Mouse (Mus musculus) forebrain, embryonic 13.5 days (tissue): ENCODE data around the gene Cda. TPM values are rescaled to one million over a fixed set of nuclear protein-coding genes. Genes with fewer than 3 reads are reported as not detected.

Experiments used
- ATAC-seq: fragments of 200-750 bp; cut with Nextera tagmentation; 2 replicates; pipeline ENCODE4 v1.8.0; 2017
- H3K27ac ChIP-seq: fragments of 300-500 bp; sonication (generic); 2 replicates; pipeline ENCODE4 v1.5.1; 2015; ENCODE audit warnings: inconsistent platforms, mild to moderate bottlenecking, moderate library complexity
- H3K27me3 ChIP-seq: fragments of 300-500 bp; sonication (generic); 2 replicates; pipeline ENCODE4 v1.6.1; 2015; ENCODE audit warnings: mild to moderate bottlenecking, inconsistent platforms
- H3K36me3 ChIP-seq: fragments of 300-500 bp; sonication (generic); 2 replicates; pipeline ENCODE4 v1.6.1; 2015; ENCODE audit warnings: mild to moderate bottlenecking, inconsistent platforms; ENCODE audit not compliant: poor library complexity, severe bottlenecking
- H3K4me1 ChIP-seq: fragments of 300-500 bp; sonication (generic); 2 replicates; pipeline ENCODE4 v1.6.1; 2015; ENCODE audit warnings: inconsistent platforms
- H3K4me2 ChIP-seq: fragments of 300-500 bp; sonication (generic); 2 replicates; pipeline ENCODE4 v1.6.1; 2015; ENCODE audit warnings: inconsistent platforms, mild to moderate bottlenecking, moderate library complexity
- H3K4me3 ChIP-seq: fragments of 300-500 bp; sonication (generic); 2 replicates; pipeline ENCODE4 v1.5.1; 2015; ENCODE audit warnings: mild to moderate bottlenecking, inconsistent platforms
- H3K9ac ChIP-seq: fragments of 300-500 bp; sonication (generic); 2 replicates; pipeline ENCODE4 v1.6.1; 2015; ENCODE audit warnings: mild to moderate bottlenecking, inconsistent platforms
- H3K9me3 ChIP-seq: fragments of 300-500 bp; sonication (generic); replicated peaks from 2 replicates; pipeline ENCODE4 v1.6.1; 2016; ENCODE audit warnings: inconsistent platforms
- WGBS: fragments of 180-500 bp; shearing (Covaris S2); methylation state at CpG from one replicate; pipeline ENCODE4 v1.1.7; 2015; 5-methylcytosine and 5-hydroxymethylcytosine counted together
- polyA plus RNA-seq: library from polyadenylated mRNA; unstranded; fragments of >200 nt; fragmentation: Nextera tagmentation; extraction: Ambion mirVana; gene quantifications from 2 replicates; pipeline ENCODE4 v1.2.1, GENCODE M21; 2015

Gene Cda
- 1.9 and 2.2 TPM in 2 replicates for polyA plus RNA-seq

DNA sequence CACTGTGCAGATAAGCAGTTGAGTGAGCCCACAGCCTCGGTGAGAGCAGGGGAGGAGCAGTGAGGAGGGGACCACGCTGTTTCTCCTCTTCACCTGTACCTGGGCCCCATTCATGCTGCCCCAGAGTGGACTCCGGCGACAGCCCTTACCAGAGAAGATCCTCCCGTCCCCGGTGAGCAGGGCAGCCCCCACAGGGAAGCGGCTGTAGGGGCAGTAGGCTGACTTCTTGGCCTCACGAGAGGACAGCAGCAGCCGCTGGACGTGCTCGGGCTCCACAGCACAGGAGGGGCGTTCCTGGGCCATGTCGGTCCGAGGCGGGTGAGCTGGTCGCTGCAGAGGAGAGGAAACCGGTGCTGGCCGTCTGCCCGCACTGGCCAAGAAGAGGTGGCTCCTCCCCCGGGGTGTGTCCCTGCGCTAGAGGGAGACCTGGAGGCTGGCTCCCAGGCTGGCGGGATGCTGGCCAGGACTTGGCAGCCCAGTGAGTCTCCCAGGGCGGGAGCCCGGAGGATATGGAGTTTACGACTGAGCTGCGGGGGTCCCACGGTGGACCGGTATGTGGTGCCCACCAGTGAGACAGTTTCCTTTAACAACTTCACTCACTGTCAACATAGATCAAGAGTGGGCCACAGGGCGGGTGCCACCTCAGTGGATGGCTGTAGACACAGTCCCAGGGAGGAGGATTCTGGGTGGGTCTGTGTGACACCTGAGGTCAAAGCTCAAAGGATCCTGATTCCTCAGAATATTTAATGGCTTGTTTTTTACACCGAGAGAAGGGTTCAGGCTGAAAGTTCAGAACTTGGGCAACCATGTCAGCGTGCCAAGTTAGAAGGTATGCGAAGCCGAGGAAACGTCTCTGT lies at the start of gene Cda:
TSS of gene Cda (minus strand) at position 352 of the 857 bp plus-strand sequence.
- peak; percentile 63; the same call in 1 of the 2 replicates for ATAC-seq
- WGBS, result 10% methylated on average over 34 of the region's 34 CpGs
- peak within 1 kb of the TSS; percentile 48 for H3K9ac ChIP-seq
- no peaks in the 10 kb centered on the region for H3K36me3 ChIP-seq
- H3K27ac ChIP-seq, result no peak within 1 kb of the TSS
- H3K4me2 ChIP-seq, result peak within 1 kb of the TSS; percentile 62
- peaks cover 14% of the 10 kb centered on the region for H3K4me1 ChIP-seq
- H3K9me3 ChIP-seq, result no peaks in the 10 kb centered on the region
- H3K27me3 ChIP-seq, result peaks cover 28% of the 10 kb centered on the region
- peak within 1 kb of the TSS; percentile 28 for H3K4me3 ChIP-seq

DNA sequence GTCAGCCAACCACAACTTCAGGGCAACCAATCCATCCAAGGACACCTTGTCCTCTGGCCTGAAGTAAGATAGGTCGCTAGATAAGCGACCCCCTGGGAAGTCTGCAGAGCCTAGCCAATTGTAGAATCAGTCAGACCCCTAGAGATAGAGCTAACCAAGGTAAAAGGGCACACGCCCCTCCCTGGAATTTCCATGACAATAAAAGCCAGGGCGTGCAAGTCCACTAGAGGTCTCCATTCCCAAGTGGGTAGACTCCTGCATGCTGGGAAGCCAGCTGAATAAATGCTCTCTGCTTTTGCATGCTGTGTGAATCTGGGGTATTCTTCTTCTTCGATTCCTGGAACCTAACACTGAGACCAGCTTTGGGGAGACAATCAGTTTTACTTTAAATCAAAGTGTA lies 48.6 kb upstream of the Cda start:
- H3K4me3 ChIP-seq, result no peak overlapping the region
- no peak overlapping the region for H3K4me2 ChIP-seq
- H3K27me3 ChIP-seq, result peaks cover 38% of the 10 kb centered on the region
- no peaks in the 10 kb centered on the region for H3K36me3 ChIP-seq
- peaks cover 8% of the 10 kb centered on the region; the same call in 1 of the 2 replicates for H3K4me1 ChIP-seq
- H3K9ac ChIP-seq, result no peak overlapping the region
- ATAC-seq, result no peak
- WGBS, result 52% methylated on average over 5 of the region's 5 CpGs
- no peak overlapping the region for H3K27ac ChIP-seq
- no peaks in the 10 kb centered on the region for H3K9me3 ChIP-seq

DNA sequence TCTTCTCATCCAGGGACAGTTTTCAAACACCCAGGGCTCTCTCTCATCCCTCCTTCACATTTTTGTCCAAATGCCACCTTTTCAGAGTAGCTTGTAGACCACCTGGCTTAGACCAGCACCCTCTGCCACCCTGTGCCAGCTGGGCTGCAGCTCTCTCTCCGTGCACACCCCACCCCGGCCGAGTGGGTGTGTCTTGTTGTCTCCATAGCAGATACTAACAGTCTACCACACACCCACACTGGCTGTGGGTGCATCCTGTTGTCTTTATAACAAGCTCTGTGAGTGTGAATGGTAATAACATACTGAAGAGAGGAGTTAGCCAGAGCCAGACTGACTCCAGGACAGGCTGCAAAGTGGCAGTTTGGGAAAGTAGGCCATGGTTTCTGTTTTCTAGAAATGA lies 48.2 kb upstream of the Cda start:
- ATAC-seq, result no peak
- H3K9me3 ChIP-seq, result no peaks in the 10 kb centered on the region
- no peak overlapping the region for H3K27ac ChIP-seq
- no peaks in the 10 kb centered on the region for H3K36me3 ChIP-seq
- 67% methylated on average over 3 of the region's 3 CpGs for WGBS
- no peak overlapping the region for H3K4me2 ChIP-seq
- peaks cover 39% of the 10 kb centered on the region for H3K27me3 ChIP-seq
- no peak overlapping the region for H3K4me3 ChIP-seq
- H3K9ac ChIP-seq, result no peak overlapping the region
- H3K4me1 ChIP-seq, result peaks cover 8% of the 10 kb centered on the region; the same call in 1 of the 2 replicates

- H3K4me2 ChIP-seq, result no peak overlapping the region
- no peak overlapping the region for H3K27ac ChIP-seq
- peaks cover 8% of the 10 kb centered on the region; the same call in 1 of the 2 replicates for H3K4me1 ChIP-seq
- ATAC-seq, result no peak
- 33% methylated on average over 6 of the region's 6 CpGs for WGBS
- no peak overlapping the region; the same call in 1 of the 2 replicates for H3K9ac ChIP-seq
- H3K27me3 ChIP-seq, result peaks cover 45% of the 10 kb centered on the region
- no peak overlapping the region for H3K4me3 ChIP-seq
- H3K9me3 ChIP-seq, result no peaks in the 10 kb centered on the region
- H3K36me3 ChIP-seq, result no peaks in the 10 kb centered on the region
These were observed 46.9 kb upstream of the Cda start for GRCm38 (mm10) chr4:138414725-138415124.

GRCm38 (mm10) chr4:138411504-138412121 lies 43.8 kb upstream of the Cda start:
- Histone ChIP-seq H3K9me3 (no peaks in the 10 kb centered on the region), H3K4me2 (no peak overlapping the region), H3K9ac (no peak overlapping the region), H3K36me3 (no peaks in the 10 kb centered on the region), H3K27me3 (peaks cover 55% of the 10 kb centered on the region), H3K27ac (no peak overlapping the region), H3K4me3 (no peak overlapping the region), H3K4me1 (no peaks in the 10 kb centered on the region)
- no peak for ATAC-seq
- 60% methylated on average over 7 of the region's 7 CpGs for WGBS

- Histone ChIP-seq H3K4me2 (no peak overlapping the region), H3K27ac (no peak overlapping the region), H3K27me3 (peaks cover 52% of the 10 kb centered on the region), H3K36me3 (no peaks in the 10 kb centered on the region), H3K9ac (no peak overlapping the region), H3K9me3 (no peaks in the 10 kb centered on the region), H3K4me3 (no peak overlapping the region), H3K4me1 (no peaks in the 10 kb centered on the region)
- 30% methylated on average over 5 of the region's 5 CpGs for WGBS
- no peak for ATAC-seq
These were observed 43.2 kb upstream of the Cda start for GRCm38 (mm10) chr4:138411011-138411410.

GRCm38 (mm10) chr4:138407479-138408194 lies 39.8 kb upstream of the Cda start:
- H3K9me3 ChIP-seq, result no peaks in the 10 kb centered on the region
- WGBS, result 86% methylated on average over 12 of the region's 13 CpGs
- no peaks in the 10 kb centered on the region for H3K36me3 ChIP-seq
- H3K9ac ChIP-seq, result no peak overlapping the region
- no peak for ATAC-seq
- H3K4me3 ChIP-seq, result no peak overlapping the region
- no peak overlapping the region for H3K4me2 ChIP-seq
- peaks cover 35% of the 10 kb centered on the region; the same call in 1 of the 2 replicates for H3K27me3 ChIP-seq
- no peak overlapping the region for H3K27ac ChIP-seq
- no peaks in the 10 kb centered on the region for H3K4me1 ChIP-seq

- ATAC-seq, result no peak
- Histone ChIP-seq H3K4me2 (no peak overlapping the region), H3K27ac (no peak overlapping the region), H3K36me3 (no peaks in the 10 kb centered on the region), H3K4me3 (no peak overlapping the region), H3K27me3 (peaks cover 22% of the 10 kb centered on the region), H3K9ac (no peak overlapping the region), H3K9me3 (no peaks in the 10 kb centered on the region), H3K4me1 (no peaks in the 10 kb centered on the region)
- 7% methylated on average over 2 of the region's 2 CpGs for WGBS
These were observed 37.0 kb upstream of the Cda start for GRCm38 (mm10) chr4:138404806-138405205.

GRCm38 (mm10) chr4:138396711-138397110 lies 28.9 kb upstream of the Cda start:
- ATAC-seq, result no peak; the same call in 1 of the 2 replicates

GRCm38 (mm10) chr4:138395971-138396645 lies 28.3 kb upstream of the Cda start, which contains the start of gene Fam43b:
Gene Fam43b, minus strand, starts transcription at chr4:138396528.
- Histone ChIP-seq H3K4me2 (peak within 1 kb of the TSS; percentile 65), H3K4me1 (peaks cover 21% of the 10 kb centered on the region), H3K27ac (no peak within 1 kb of the TSS), H3K27me3 (peaks cover 79% of the 10 kb centered on the region), H3K4me3 (peak within 1 kb of the TSS; percentile 37), H3K36me3 (no peaks in the 10 kb centered on the region), H3K9me3 (no peaks in the 10 kb centered on the region), H3K9ac (peak within 1 kb of the TSS; percentile 48)
- ATAC-seq, result peak; percentile 43; the same call in 1 of the 2 replicates
- WGBS, result 1% methylated on average over 46 of the region's 46 CpGs

More at GRCm38 (mm10) chr4:138396711-138397110, 28.9 kb upstream of the Cda start:
- Histone ChIP-seq H3K4me1 (peaks cover 21% of the 10 kb centered on the region), H3K27ac (no peak overlapping the region), H3K4me2 (peak overlapping the region; percentile 65), H3K36me3 (no peaks in the 10 kb centered on the region), H3K27me3 (peaks cover 82% of the 10 kb centered on the region), H3K9me3 (no peaks in the 10 kb centered on the region), H3K4me3 (peak overlapping the region; percentile 37), H3K9ac (no peak overlapping the region)
- WGBS, result 3% methylated on average over 8 of the region's 8 CpGs
